Comparison of ENCODE assay signal across 18 mouse cellular contexts in genomic region chr15:77338924-77339429, GRCm38 (mm10). TPM values are rescaled to one million over a fixed set of nuclear protein-coding genes. Genes with fewer than 3 reads are reported as not detected.
A peak's percentile ranks its signal among the peaks of the same experiment; 100 is the strongest.
DNase-seq lines count a peak whose midpoint lies in the region; ATAC-seq lines count a peak whose summit lies in the region.
"Had no signal": no experiment of that assay in that cellular context is flagged by ENCODE, and none has a peak within 500 bp of the region (broad histone marks: within the 10 kb centered on the region; RNA-seq: fewer than 3 reads in every experiment).

No protein-coding gene starts in this region.

- H3K9ac ChIP-seq in neural tube, embryonic 13.5 days: no peak overlapping the region
- H3K9ac ChIP-seq in neural tube, embryonic 15.5 days (replicated peaks): no peak overlapping the region
- H3K9ac ChIP-seq in intestine, embryonic 15.5 days: no peak overlapping the region
- H3K9ac ChIP-seq: forebrain, embryonic 12.5 days; hindbrain, embryonic 14.5 days; lung, embryonic 15.5 days; midbrain, embryonic 12.5 days had no signal

- peaks cover 46% of the 10 kb centered on the region for H3K4me1 ChIP-seq in neural tube, embryonic 13.5 days (replicated peaks)
- peaks cover 36% of the 10 kb centered on the region for H3K4me1 ChIP-seq in neural tube, embryonic 15.5 days
- H3K4me1 ChIP-seq in intestine, embryonic 15.5 days (replicated peaks): peaks cover 34% of the 10 kb centered on the region

- DNase-seq in mesoderm, embryonic 11.5 days (ENCODE audit: low read depth, low spot score): peak; percentile 53
- DNase-seq in urinary bladder, adult 18-20 months (ENCODE audit: low spot score in 2 of 2): no peak
- DNase-seq in spleen, postnatal 4 days (ENCODE audit: low spot score in 2 of 2): no peak
- no peak for DNase-seq in lung, adult 18-20 months
- DNase-seq: adrenal gland, adult 2 months; heart, postnatal 14 days; left cerebral cortex, postnatal 4 days; right cerebral cortex, adult 18-20 months had no signal

- no peaks in the 10 kb centered on the region for H3K27me3 ChIP-seq in neural tube, embryonic 13.5 days
- no peaks in the 10 kb centered on the region for H3K27me3 ChIP-seq in neural tube, embryonic 15.5 days (replicated peaks)
- no peaks in the 10 kb centered on the region for H3K27me3 ChIP-seq in intestine, embryonic 15.5 days (replicated peaks)
- H3K27me3 ChIP-seq: forebrain, embryonic 12.5 days; lung, embryonic 15.5 days had no signal

- no peak for ATAC-seq in neural tube, embryonic 13.5 days (ENCODE audit: low read depth)
- no peak for ATAC-seq in neural tube, embryonic 15.5 days (ENCODE audit: low FRiP score)
- no peak for ATAC-seq in intestine, embryonic 15.5 days

- H3K36me3 ChIP-seq in neural tube, embryonic 13.5 days: no peaks in the 10 kb centered on the region
- no peaks in the 10 kb centered on the region for H3K36me3 ChIP-seq in neural tube, embryonic 15.5 days
- no peaks in the 10 kb centered on the region for H3K36me3 ChIP-seq in intestine, embryonic 15.5 days
- H3K36me3 ChIP-seq: forebrain, embryonic 12.5 days; lung, embryonic 15.5 days; midbrain, embryonic 12.5 days had no signal

- 70% methylated on average over 8 of the region's 8 CpGs for WGBS in neural tube, embryonic 13.5 days
- 84% methylated on average over 8 of the region's 8 CpGs for WGBS in neural tube, embryonic 15.5 days
- 42% methylated on average over 8 of the region's 8 CpGs for WGBS in intestine, embryonic 15.5 days

- H3K4me2 ChIP-seq in neural tube, embryonic 13.5 days: no peak overlapping the region
- no peak overlapping the region for H3K4me2 ChIP-seq in neural tube, embryonic 15.5 days
- no peak overlapping the region for H3K4me2 ChIP-seq in intestine, embryonic 15.5 days (replicated peaks)
- H3K4me2 ChIP-seq: forebrain, embryonic 12.5 days; heart, embryonic 11.5 days; hindbrain, embryonic 14.5 days; lung, embryonic 15.5 days; midbrain, embryonic 12.5 days had no signal

- H3K27ac ChIP-seq in neural tube, embryonic 13.5 days (replicated peaks): 0 out of 2 replicates have a peak overlapping the region, but pooled peaks have one; percentile 29
- H3K27ac ChIP-seq in neural tube, embryonic 15.5 days (replicated peaks): no peak overlapping the region
- H3K27ac ChIP-seq in intestine, embryonic 15.5 days: 0 out of 2 replicates have a peak overlapping the region, but pooled peaks have one; percentile 29
- H3K27ac ChIP-seq: forebrain, embryonic 12.5 days; hindbrain, embryonic 14.5 days; lung, embryonic 15.5 days; macrophage; midbrain, embryonic 12.5 days had no signal

- H3K4me3 ChIP-seq in neural tube, embryonic 13.5 days: no peak overlapping the region
- H3K4me3 ChIP-seq in neural tube, embryonic 15.5 days (replicated peaks): no peak overlapping the region
- no peak overlapping the region for H3K4me3 ChIP-seq in intestine, embryonic 15.5 days (replicated peaks)
- H3K4me3 ChIP-seq: forebrain, embryonic 12.5 days; lung, embryonic 15.5 days; midbrain, embryonic 12.5 days; myocyte had no signal

- no peaks in the 10 kb centered on the region for H3K9me3 ChIP-seq in neural tube, embryonic 13.5 days
- no peaks in the 10 kb centered on the region for H3K9me3 ChIP-seq in neural tube, embryonic 15.5 days (replicated peaks)
- no peaks in the 10 kb centered on the region for H3K9me3 ChIP-seq in intestine, embryonic 15.5 days
- H3K9me3 ChIP-seq: forebrain, embryonic 12.5 days; lung, embryonic 15.5 days; midbrain, embryonic 12.5 days had no signal

RNA-seq across cellular contexts. Expression of gene Rbfox2, which starts 32.2 kb away (rescaled TPM):
- 136 and 156 TPM in 2 replicates for polyA plus RNA-seq in neural tube, embryonic 13.5 days (2015; fragmentation: Nextera tagmentation; extraction: Ambion mirVana)
- 103 and 120 TPM in 2 replicates for polyA plus RNA-seq in neural tube, embryonic 15.5 days (2015; fragmentation: Nextera tagmentation; extraction: Ambion mirVana)
- polyA plus RNA-seq in intestine, embryonic 15.5 days (2015; fragmentation: Nextera tagmentation; extraction: Ambion mirVana): 42.6 and 44.8 TPM in 2 replicates

RNA-seq across cellular contexts. Expression of gene Apol7a, which starts 59.9 kb away (rescaled TPM):
- polyA plus RNA-seq in neural tube, embryonic 13.5 days (2015; fragmentation: Nextera tagmentation; extraction: Ambion mirVana): 0.29 TPM in 1 of 2 replicates, not detected in the other
- polyA plus RNA-seq in neural tube, embryonic 15.5 days (2015; fragmentation: Nextera tagmentation; extraction: Ambion mirVana): 0.19 TPM in 1 of 2 replicates, not detected in the other
- polyA plus RNA-seq in intestine, embryonic 15.5 days (2015; fragmentation: Nextera tagmentation; extraction: Ambion mirVana): 7.8 TPM in 2 replicates
- polyA plus RNA-seq: adrenal gland, adult 2 months; forebrain, embryonic 12.5 days; hindbrain, embryonic 14.5 days; macrophage; midbrain, embryonic 12.5 days had no signal
